Mouse (Mus musculus): ENCODE data around the gene Polr2j.

DNA sequence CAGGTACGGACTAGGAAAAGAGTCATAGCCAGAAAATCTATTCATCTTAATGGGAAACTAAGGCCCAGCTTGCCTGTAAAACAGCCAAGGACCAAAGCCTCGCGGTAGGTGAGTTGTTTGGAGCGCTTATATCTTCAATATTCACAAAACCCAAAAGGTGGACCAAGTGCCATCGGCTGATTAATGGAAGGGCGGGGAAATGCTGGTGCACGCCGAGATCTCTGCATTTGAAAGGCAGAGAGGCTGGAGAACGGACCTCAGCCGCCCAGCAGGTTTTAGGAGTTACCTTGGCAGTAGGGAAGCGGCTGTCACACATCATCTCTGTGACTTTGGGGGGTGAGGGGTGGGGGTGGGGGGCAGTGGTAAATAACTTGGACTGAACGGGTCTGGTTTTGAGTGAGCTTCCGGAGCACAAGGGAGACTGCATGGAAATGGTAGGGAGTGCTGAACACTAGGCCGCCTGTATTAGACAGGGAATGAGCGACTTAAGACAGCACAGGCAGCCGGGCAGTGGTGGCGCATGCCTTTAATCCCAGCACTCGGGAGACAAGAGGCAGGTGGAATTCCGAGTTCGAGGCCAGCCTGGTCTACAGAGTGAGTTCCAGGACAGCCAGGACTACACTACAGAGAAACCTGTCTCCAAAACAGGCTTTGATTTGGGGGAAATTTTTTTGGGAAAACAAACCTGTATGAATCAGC, 20.0 kb downstream of the Polr2j start:
- TF ChIP-seq CTCF (IDR thresholded peaks at IDR 0.05; ENCODE audit: low read depth) (no peak), EP300 (IDR thresholded peaks at IDR 0.05; ENCODE audit: low read depth) (no peak)

Data from liver, postnatal 0 days (tissue).